Mouse (Mus musculus) stomach, postnatal 0 days (tissue): ENCODE results near the gene Usb1.

Experiments
- CTCF ChIP-seq: IDR thresholded peaks from 2 replicates; pipeline ENCODE4 v1.5.1; 2016; ENCODE audit warnings: antibody characterized with exemption, low read depth, mild to moderate bottlenecking, moderate library complexity
- EP300 ChIP-seq: optimal IDR thresholded peaks from 2 replicates; pipeline ENCODE3; 2016; ENCODE audit warnings: antibody characterized with exemption

DNA sequence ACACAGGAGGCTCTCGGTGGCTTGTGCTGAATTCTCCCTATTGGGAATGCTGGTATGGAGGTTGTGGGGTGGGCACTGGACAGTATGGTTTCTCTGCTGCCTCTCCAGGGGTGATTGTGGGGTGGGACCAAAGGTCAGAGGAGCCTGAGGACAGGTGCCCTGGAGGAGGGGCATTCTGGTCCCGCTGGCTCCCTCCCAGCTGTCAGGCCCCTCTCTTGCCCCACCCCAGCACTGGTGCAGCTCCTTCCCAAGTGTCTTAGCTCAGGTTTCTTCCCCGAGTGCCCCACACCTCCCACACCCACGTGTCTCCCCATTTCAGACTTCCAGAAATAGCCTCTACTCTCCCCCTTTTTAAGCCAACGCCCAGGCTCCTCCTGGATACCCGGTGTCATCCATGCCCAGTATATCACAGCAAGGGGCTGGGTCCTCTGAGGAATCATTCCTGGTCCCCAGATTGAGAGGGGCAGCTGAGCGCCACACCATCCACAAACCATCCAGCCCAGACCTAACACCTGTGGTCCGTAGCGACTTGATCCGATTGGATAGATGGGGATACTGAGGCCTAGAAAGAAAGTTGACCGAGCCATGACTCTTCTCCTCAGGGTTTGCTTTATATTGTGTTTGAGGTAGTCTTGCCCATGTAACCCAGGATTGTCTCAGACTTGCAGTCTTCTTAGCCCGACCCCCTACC lies 44.4 kb downstream of the Usb1 start:
- no peak for TF ChIP-seq CTCF
- no peak for TF ChIP-seq EP300
